Mouse (Mus musculus): ENCODE measurements at regions not wholly inside any gene's neighbourhood (a gene's known extent, or its start where the extent isn't known, plus 50 kb on each side); places are given as distances from the start of the nearest gene placed in this dataset.

DNA sequence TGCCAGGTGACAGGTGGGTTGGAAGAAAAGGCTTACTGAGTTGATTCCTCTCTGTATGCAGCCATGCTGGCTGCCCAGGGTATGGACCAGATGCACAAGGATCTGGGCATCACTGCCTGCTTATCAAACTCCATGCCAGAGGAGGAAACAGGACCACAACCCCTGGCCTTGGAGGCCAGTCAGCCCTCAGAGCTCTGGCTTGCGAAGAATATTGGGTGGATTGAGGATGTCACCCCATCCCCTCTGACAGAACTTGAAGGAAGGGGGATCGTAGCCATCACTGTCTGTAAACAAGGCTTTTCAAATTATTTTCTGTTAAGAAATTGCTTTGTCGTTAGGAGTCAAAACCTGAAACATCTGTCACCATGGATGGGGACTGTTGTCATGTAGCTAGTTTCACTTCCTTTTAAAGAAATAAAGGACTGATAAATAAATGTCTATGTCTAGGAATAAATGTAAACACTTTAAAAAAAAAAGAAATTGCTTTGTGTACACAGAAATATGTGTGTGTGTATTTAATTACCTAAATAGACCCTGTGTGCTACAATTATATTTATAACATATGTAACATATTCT is 55.0 kb upstream of the Tbl1xr1 start:
- no peak for TF ChIP-seq CTCF (IDR thresholded peaks at IDR 0.05; ENCODE audit: borderline replicate concordance, insufficient read depth, low read length)
- no peak for TF ChIP-seq POLR2A (IDR thresholded peaks at IDR 0.05; ENCODE audit: low read depth, low read length)

All from embryonic fibroblast, embryonic 13.5 days (primary cell).